Mouse (Mus musculus): ENCODE results near the gene Hnf4a. TPM values are rescaled to one million over a fixed set of nuclear protein-coding genes. Genes with fewer than 3 reads are reported as not detected.

The Hnf4a gene
- polyA plus RNA-seq, 1 experiment, result 354 TPM

GRCm38 (mm10) chr2:163555417-163555816 lies 48.8 kb downstream of the Hnf4a start:
- H3K27me3 ChIP-seq (replicated peaks; ENCODE audit: control insufficient read depth, insufficient read depth, low read length), result no peaks in the 10 kb centered on the region
- H3K4me1 ChIP-seq (ENCODE audit: control insufficient read depth, insufficient read depth, low read length), result peaks cover 17% of the 10 kb centered on the region
- no peak for DNase-seq
- peak overlapping the region; percentile 72 for H3K27ac ChIP-seq (ENCODE audit: insufficient read depth, low read depth, low read length)
- TF ChIP-seq POLR2A (IDR thresholded peaks at IDR 0.05; ENCODE audit: low read depth, low read length) (no peak), CTCF (conservative IDR thresholded peaks at IDR 0.05; ENCODE audit: insufficient read depth, insufficient read length, low read depth, low read length) (no peak)
- H3K4me3 ChIP-seq (ENCODE audit: insufficient read depth, low read depth, low read length), result no peak overlapping the region
- peaks cover 1% of the 10 kb centered on the region; the same call in 1 of the 2 replicates for H3K36me3 ChIP-seq (ENCODE audit: control insufficient read depth, insufficient read depth, low read length)
- WGBS, result 28% methylated on average over 13 of the region's 13 CpGs

GRCm38 (mm10) chr2:163558548-163558947 lies 51.9 kb downstream of the Hnf4a start:
- 45% methylated on average over 1 of the region's 1 CpGs for WGBS
- Histone ChIP-seq H3K27me3 (replicated peaks; ENCODE audit: control insufficient read depth, insufficient read depth, low read length) (no peaks in the 10 kb centered on the region), H3K27ac (ENCODE audit: insufficient read depth, low read depth, low read length) (peak overlapping the region; percentile 88), H3K4me3 (ENCODE audit: insufficient read depth, low read depth, low read length) (no peak overlapping the region), H3K36me3 (ENCODE audit: control insufficient read depth, insufficient read depth, low read length) (peaks cover 1% of the 10 kb centered on the region; the same call in 1 of the 2 replicates), H3K4me1 (ENCODE audit: control insufficient read depth, insufficient read depth, low read length) (peaks cover 33% of the 10 kb centered on the region)
- DNase-seq, result peak; percentile 68
- TF ChIP-seq POLR2A (IDR thresholded peaks at IDR 0.05; ENCODE audit: low read depth, low read length) (no peak), CTCF (conservative IDR thresholded peaks at IDR 0.05; ENCODE audit: insufficient read depth, insufficient read length, low read depth, low read length) (no peak)

GRCm38 (mm10) chr2:163559236-163559635 lies 52.6 kb downstream of the Hnf4a start:
- H3K4me3 ChIP-seq (ENCODE audit: insufficient read depth, low read depth, low read length), result no peak overlapping the region
- TF ChIP-seq CTCF (conservative IDR thresholded peaks at IDR 0.05; ENCODE audit: insufficient read depth, insufficient read length, low read depth, low read length) (no peak), POLR2A (IDR thresholded peaks at IDR 0.05; ENCODE audit: low read depth, low read length) (no peak)
- peak overlapping the region; percentile 88 for H3K27ac ChIP-seq (ENCODE audit: insufficient read depth, low read depth, low read length)
- H3K4me1 ChIP-seq (ENCODE audit: control insufficient read depth, insufficient read depth, low read length), result peaks cover 31% of the 10 kb centered on the region
- H3K36me3 ChIP-seq (ENCODE audit: control insufficient read depth, insufficient read depth, low read length), result peaks cover 1% of the 10 kb centered on the region; the same call in 1 of the 2 replicates
- WGBS, result 50% methylated on average over 5 of the region's 5 CpGs
- H3K27me3 ChIP-seq (replicated peaks; ENCODE audit: control insufficient read depth, insufficient read depth, low read length), result no peaks in the 10 kb centered on the region
- peak; percentile 76 for DNase-seq

- 49% methylated on average over 3 of the region's 3 CpGs for WGBS
- Histone ChIP-seq H3K4me1 (ENCODE audit: control insufficient read depth, insufficient read depth, low read length) (peaks cover 31% of the 10 kb centered on the region), H3K27ac (ENCODE audit: insufficient read depth, low read depth, low read length) (peak overlapping the region; percentile 88), H3K27me3 (replicated peaks; ENCODE audit: control insufficient read depth, insufficient read depth, low read length) (no peaks in the 10 kb centered on the region), H3K36me3 (ENCODE audit: control insufficient read depth, insufficient read depth, low read length) (peaks cover 1% of the 10 kb centered on the region; the same call in 1 of the 2 replicates), H3K4me3 (ENCODE audit: insufficient read depth, low read depth, low read length) (no peak overlapping the region)
- peak; percentile 93 for DNase-seq
- TF ChIP-seq POLR2A (IDR thresholded peaks at IDR 0.05; ENCODE audit: low read depth, low read length), result peak; percentile 8
- 0 out of 2 replicates have a peak, but pooled peaks have one; percentile 4 for TF ChIP-seq CTCF (conservative IDR thresholded peaks at IDR 0.05; ENCODE audit: insufficient read depth, insufficient read length, low read depth, low read length)
Measured at GRCm38 (mm10) chr2:163560247-163560646, 53.6 kb downstream of the Hnf4a start.

GRCm38 (mm10) chr2:163561258-163561948 lies 54.8 kb downstream of the Hnf4a start:
- H3K27ac ChIP-seq (ENCODE audit: insufficient read depth, low read depth, low read length), result peak overlapping the region; percentile 75
- no peaks in the 10 kb centered on the region for H3K27me3 ChIP-seq (replicated peaks; ENCODE audit: control insufficient read depth, insufficient read depth, low read length)
- H3K4me3 ChIP-seq (ENCODE audit: insufficient read depth, low read depth, low read length), result no peak overlapping the region
- H3K4me1 ChIP-seq (ENCODE audit: control insufficient read depth, insufficient read depth, low read length), result peaks cover 31% of the 10 kb centered on the region
- H3K36me3 ChIP-seq (ENCODE audit: control insufficient read depth, insufficient read depth, low read length), result peaks cover 3% of the 10 kb centered on the region; the same call in 1 of the 2 replicates
- no peak for TF ChIP-seq CTCF (conservative IDR thresholded peaks at IDR 0.05; ENCODE audit: insufficient read depth, insufficient read length, low read depth, low read length)
- whole genome bisulfite sequencing, result 44% methylated on average over 13 of the region's 13 CpGs
- peak; percentile 37 for DNase-seq

GRCm38 (mm10) chr2:163564646-163565045 lies 58.0 kb downstream of the Hnf4a start:
- Histone ChIP-seq H3K36me3 (ENCODE audit: control insufficient read depth, insufficient read depth, low read length) (peaks cover 2% of the 10 kb centered on the region; the same call in 1 of the 2 replicates), H3K27ac (ENCODE audit: insufficient read depth, low read depth, low read length) (no peak overlapping the region), H3K4me1 (ENCODE audit: control insufficient read depth, insufficient read depth, low read length) (peaks cover 21% of the 10 kb centered on the region; the same call in 1 of the 2 replicates), H3K4me3 (ENCODE audit: insufficient read depth, low read depth, low read length) (no peak overlapping the region), H3K27me3 (replicated peaks; ENCODE audit: control insufficient read depth, insufficient read depth, low read length) (no peaks in the 10 kb centered on the region)
- no peak for TF ChIP-seq POLR2A (IDR thresholded peaks at IDR 0.05; ENCODE audit: low read depth, low read length)
- TF ChIP-seq CTCF (conservative IDR thresholded peaks at IDR 0.05; ENCODE audit: insufficient read depth, insufficient read length, low read depth, low read length), result no peak
- no peak for DNase-seq
- WGBS, result 16% methylated on average over 8 of the region's 8 CpGs

- Histone ChIP-seq H3K27me3 (replicated peaks; ENCODE audit: control insufficient read depth, insufficient read depth, low read length) (no peaks in the 10 kb centered on the region), H3K4me1 (ENCODE audit: control insufficient read depth, insufficient read depth, low read length) (0 out of 2 replicates have a peak, but pooled peaks cover 5% of the 10 kb centered on the region), H3K27ac (ENCODE audit: insufficient read depth, low read depth, low read length) (no peak overlapping the region), H3K4me3 (ENCODE audit: insufficient read depth, low read depth, low read length) (no peak overlapping the region), H3K36me3 (ENCODE audit: control insufficient read depth, insufficient read depth, low read length) (peaks cover 6% of the 10 kb centered on the region)
- no peak for DNase-seq
- WGBS, result 51% methylated on average over 3 of the region's 3 CpGs
- TF ChIP-seq CTCF (conservative IDR thresholded peaks at IDR 0.05; ENCODE audit: insufficient read depth, insufficient read length, low read depth, low read length) (no peak), POLR2A (IDR thresholded peaks at IDR 0.05; ENCODE audit: low read depth, low read length) (no peak)
Measured at GRCm38 (mm10) chr2:163574321-163574720, 67.7 kb downstream of the Hnf4a start.

Measured in kidney, adult 2 months (tissue).